Mouse (Mus musculus) spleen, adult 2 months (tissue): ENCODE data around the gene Rgs3.

Experiments
- CTCF ChIP-seq: fragments of 200-500 bp; IDR thresholded peaks from 2 replicates; pipeline ENCODE4 v1.5.1; 2011; ENCODE audit warnings: mild to moderate bottlenecking, inconsistent platforms; ENCODE audit not compliant: insufficient read depth, insufficient read length, insufficient replicate concordance; ENCODE audit errors: extremely low read depth
- POLR2A ChIP-seq: fragments of 200-500 bp; IDR thresholded peaks from 2 replicates; pipeline ENCODE4 v1.6.1; 2011; ENCODE audit warnings: low read depth, low read length, inconsistent platforms

- TF ChIP-seq CTCF = no peak
- no peak for TF ChIP-seq POLR2A
Observed at GRCm38 (mm10) chr4:62730861-62731260, 171.2 kb downstream of the Rgs3 start.
